Mouse (Mus musculus): ENCODE measurements at regions not wholly inside any gene's neighbourhood (a gene's known extent, or its start where the extent isn't known, plus 50 kb on each side); places are given as distances from the start of the nearest gene placed in this dataset.

DNA sequence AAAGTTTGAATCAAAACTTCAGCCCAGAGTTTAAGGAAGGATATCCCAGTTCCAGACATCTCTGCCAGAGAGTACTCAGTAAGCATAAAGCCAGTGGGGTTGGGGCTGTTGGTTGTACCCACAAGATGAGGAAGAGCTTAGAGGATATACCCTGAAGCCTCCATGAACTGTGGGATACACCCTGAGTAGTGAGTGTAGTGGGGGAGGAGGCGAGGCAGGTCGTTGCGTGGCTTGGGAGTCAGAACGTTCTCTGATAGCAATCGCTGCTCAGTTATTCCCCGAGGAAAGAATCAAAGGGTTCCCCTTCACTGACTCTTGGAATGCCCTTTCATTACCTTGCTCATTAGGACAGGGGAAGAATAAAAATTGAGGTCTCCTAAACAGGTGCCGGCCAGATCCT lies 226.1 kb downstream of the Emx2 start:
- TF ChIP-seq CTCF (conservative IDR thresholded peaks at IDR 0.05 in 1 of 2, IDR thresholded peaks at IDR 0.05 in 1 of 2; ENCODE audit: low read depth in 2 of 2, low read length in 2 of 2) (no peak), NELFE (IDR thresholded peaks at IDR 0.05; ENCODE audit: low read depth, low read length) (no peak), POLR2A (IDR thresholded peaks at IDR 0.05; ENCODE audit: low read depth, low read length) (no peak), ZKSCAN1 (IDR thresholded peaks at IDR 0.05; ENCODE audit: borderline replicate concordance, low read depth, low read length) (no peak), POLR2AphosphoS2 (IDR thresholded peaks at IDR 0.05; ENCODE audit: low read depth, low read length) (no peak)
